Mouse (Mus musculus) cortical plate, adult 2 months (tissue): ENCODE data around the gene Ppp2r3d.

Experiments
- CTCF ChIP-seq: fragments of 200-500 bp; IDR thresholded peaks from 2 replicates; pipeline ENCODE4 v1.5.1; 2011; ENCODE audit warnings: mild to moderate bottlenecking, control low read depth, low read length; ENCODE audit not compliant: insufficient read depth; ENCODE audit errors: extremely low read depth
- POLR2A ChIP-seq: fragments of 200-500 bp; IDR thresholded peaks from 2 replicates; pipeline ENCODE4 v1.6.1; 2011; ENCODE audit warnings: mild to moderate bottlenecking, low read length, control low read depth; ENCODE audit not compliant: insufficient read depth; ENCODE audit errors: extremely low read depth

DNA sequence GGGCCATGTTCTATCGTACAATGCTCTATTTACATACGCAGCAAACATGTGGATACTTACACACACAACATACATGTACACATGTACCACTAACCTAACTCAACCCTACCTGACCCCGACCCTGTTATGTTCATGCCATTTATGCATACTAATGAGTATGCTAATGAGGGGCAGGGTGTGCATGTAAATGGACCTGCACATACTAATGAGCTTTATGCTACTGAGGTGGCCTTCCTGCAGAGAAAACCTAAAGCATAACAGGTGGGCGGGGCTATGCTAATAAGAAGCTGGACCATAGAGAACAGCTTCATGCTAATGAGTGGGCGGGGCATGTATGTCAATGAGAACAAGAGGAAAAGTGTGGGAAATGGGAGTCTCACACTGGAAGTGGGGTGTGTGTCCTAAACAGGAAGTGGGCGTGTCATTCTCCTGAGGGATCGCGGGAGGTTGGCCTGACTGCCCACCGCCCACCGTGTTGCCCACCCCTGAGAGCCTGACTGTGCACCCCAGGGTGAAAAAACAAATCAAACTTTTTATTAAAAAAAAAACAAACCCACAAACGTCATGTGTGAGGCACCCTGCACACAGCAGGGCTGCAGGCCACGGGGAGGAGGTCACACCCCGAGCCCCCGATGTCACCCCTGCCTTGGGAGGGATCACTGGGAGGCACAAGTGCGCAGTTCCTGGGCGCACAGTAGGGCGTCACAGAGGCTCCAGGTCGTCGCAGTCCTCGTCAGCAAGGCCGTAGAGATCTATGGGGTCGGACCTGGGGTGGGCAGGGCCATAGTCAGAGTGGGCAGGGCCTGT, at the start of gene Ppp2r3d:
- no peak for TF ChIP-seq CTCF
- no peak for TF ChIP-seq POLR2A
